Mouse (Mus musculus) neural tube, embryonic 11.5 days (tissue): ENCODE measurements around the gene Prkacb. TPM values are rescaled to one million over a fixed set of nuclear protein-coding genes. Genes with fewer than 3 reads are reported as not detected.

Experiments
- ATAC-seq: fragments of 200-750 bp; cut with Nextera tagmentation; 2 replicates; pipeline ENCODE4 v1.8.0; 2017; ENCODE audit warnings: moderate number of reproducible peaks, mild to moderate bottlenecking, moderate TSS enrichment, moderate library complexity; ENCODE audit not compliant: insufficient read depth, low FRiP score, low TSS enrichment
- DNase-seq: peaks from one replicate; pipeline ENCODE4 v3.0.0-alpha.2; 2015; ENCODE audit warnings: low spot score
- H3K27ac ChIP-seq: fragments of 300-500 bp; sonication (generic); 2 replicates; pipeline ENCODE4 v1.5.1; 2014; ENCODE audit warnings: low read depth, mild to moderate bottlenecking, low read length
- H3K27me3 ChIP-seq: fragments of 300-500 bp; sonication (generic); 2 replicates; pipeline ENCODE4 v1.6.1; 2014; ENCODE audit warnings: mild to moderate bottlenecking, low read length, mixed read lengths; ENCODE audit not compliant: control insufficient read depth, insufficient read depth
- H3K36me3 ChIP-seq: fragments of 300-500 bp; sonication (generic); 2 replicates; pipeline ENCODE4 v1.6.1; 2014; ENCODE audit warnings: mild to moderate bottlenecking, low read length, moderate library complexity, mixed read lengths; ENCODE audit not compliant: control insufficient read depth, insufficient read depth
- H3K4me1 ChIP-seq: fragments of 300-500 bp; sonication (generic); 2 replicates; pipeline ENCODE4 v1.6.1; 2014; ENCODE audit warnings: low read length, mixed read lengths; ENCODE audit not compliant: control insufficient read depth, insufficient read depth
- H3K4me2 ChIP-seq: fragments of 300-500 bp; sonication (generic); 2 replicates; pipeline ENCODE4 v1.6.1; 2014; ENCODE audit warnings: low read depth, mild to moderate bottlenecking, moderate library complexity
- H3K4me3 ChIP-seq: fragments of 300-500 bp; sonication (generic); 2 replicates; pipeline ENCODE4 v1.5.1; 2014; ENCODE audit warnings: low read depth, low read length
- H3K9ac ChIP-seq: fragments of 300-500 bp; sonication (generic); 2 replicates; pipeline ENCODE4 v1.6.1; 2014; ENCODE audit warnings: mild to moderate bottlenecking, low read length
- H3K9me3 ChIP-seq: fragments of 300-500 bp; sonication (generic); 2 replicates; pipeline ENCODE4 v1.6.1; 2016; ENCODE audit warnings: low read length; ENCODE audit not compliant: control insufficient read depth
- WGBS: fragments of 180-500 bp; shearing (Covaris S2); extraction: QIAGEN DNeasy Blood & Tissue Kit; methylation state at CpG from one replicate; pipeline ENCODE4 v1.1.7; 2014; 5-methylcytosine and 5-hydroxymethylcytosine counted together
- polyA plus RNA-seq: library from polyadenylated mRNA; unstranded; fragments of >200 nt; fragmentation: Nextera tagmentation; extraction: Ambion mirVana; gene quantifications from 2 replicates; pipeline ENCODE4 v1.2.1, GENCODE M21; 2014

Prkacb gene
- polyA plus RNA-seq, 1 experiment from 2014 or later, result 80.6 TPM

DNA sequence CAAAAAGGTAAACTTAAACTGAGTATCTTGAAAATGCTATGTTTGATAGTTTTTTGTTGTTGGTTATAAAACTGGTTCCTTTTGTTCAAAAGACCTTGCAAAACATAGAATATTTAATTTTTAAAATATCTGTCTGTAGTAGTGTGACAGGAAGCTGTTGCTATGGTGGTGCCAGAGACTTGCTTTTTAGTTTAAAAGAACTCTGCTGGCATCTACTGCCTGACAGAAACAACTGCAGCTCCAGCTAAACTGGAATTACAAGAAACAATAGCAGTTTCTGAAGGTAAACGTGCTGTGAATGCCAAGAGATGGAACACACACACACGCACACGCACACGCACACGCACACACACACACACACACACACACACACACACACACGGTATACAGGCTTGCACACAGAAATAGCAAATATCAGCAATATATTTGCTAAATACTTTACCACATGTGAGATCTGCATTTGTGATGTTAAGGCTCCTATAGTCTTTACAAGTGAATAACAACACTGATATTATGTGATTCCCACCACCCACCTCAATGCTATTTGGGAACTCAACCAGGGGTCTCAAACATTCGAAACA is 29.1 kb downstream of the Prkacb start:
- Histone ChIP-seq H3K4me2 (no peak overlapping the region), H3K36me3 (no peaks in the 10 kb centered on the region), H3K27me3 (no peaks in the 10 kb centered on the region), H3K9me3 (no peaks in the 10 kb centered on the region), H3K4me3 (no peak overlapping the region), H3K9ac (no peak overlapping the region), H3K27ac (no peak overlapping the region), H3K4me1 (peaks cover 3% of the 10 kb centered on the region; the same call in 1 of the 2 replicates)
- 86% methylated on average over 7 of the region's 7 CpGs for WGBS
- DNase-seq (no peak), ATAC-seq (no peak)

DNA sequence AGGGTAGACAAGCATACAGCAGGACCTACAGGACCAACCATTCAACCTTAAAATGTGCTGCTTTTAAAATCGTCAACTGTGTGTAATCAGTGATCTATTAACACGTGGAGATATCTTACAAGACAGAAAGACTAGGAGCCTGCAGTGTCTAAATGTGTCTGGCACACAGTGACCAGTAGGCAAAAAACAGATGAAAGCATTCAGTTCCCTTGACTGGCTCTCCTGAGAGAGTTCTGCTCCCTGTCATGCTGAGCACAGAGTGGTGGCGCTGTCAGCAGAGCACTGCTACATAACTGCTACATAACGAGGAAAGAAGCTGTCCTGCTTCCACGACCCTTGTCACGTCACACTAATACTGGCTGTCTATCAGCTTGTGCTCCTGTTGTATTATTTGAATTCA is 30.2 kb downstream of the Prkacb start:
- WGBS, result 37% methylated on average over 6 of the region's 6 CpGs
- no peaks in the 10 kb centered on the region for H3K9me3 ChIP-seq

DNA sequence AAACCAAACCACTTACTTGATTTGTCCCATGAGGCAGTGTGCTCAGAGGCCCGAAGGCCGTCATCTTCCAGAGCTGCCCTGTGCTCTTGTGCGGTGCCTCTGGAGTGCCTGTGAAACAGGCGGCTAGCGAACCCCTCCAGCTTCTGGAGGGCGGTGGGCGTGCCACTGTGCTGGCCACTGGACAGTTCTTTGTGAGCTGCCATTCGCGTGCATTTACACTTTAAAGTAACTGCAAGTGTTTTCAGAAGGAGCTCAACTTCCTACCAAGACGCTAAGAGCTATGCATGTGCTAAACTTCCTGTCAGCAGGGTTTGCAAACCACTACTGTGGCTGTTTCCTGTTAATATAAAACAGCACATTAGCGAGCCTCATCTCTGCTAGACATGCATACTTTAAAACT is 31.7 kb downstream of the Prkacb start:
- no peak overlapping the region for H3K9ac ChIP-seq
- H3K4me1 ChIP-seq, result peaks cover 3% of the 10 kb centered on the region; the same call in 1 of the 2 replicates
- DNase-seq, result no peak
- H3K36me3 ChIP-seq, result no peaks in the 10 kb centered on the region
- ATAC-seq, result no peak
- no peak overlapping the region for H3K4me2 ChIP-seq
- WGBS, result 18% methylated on average over 11 of the region's 11 CpGs
- no peaks in the 10 kb centered on the region for H3K27me3 ChIP-seq
- no peak overlapping the region for H3K4me3 ChIP-seq
- H3K27ac ChIP-seq, result no peak overlapping the region
- no peaks in the 10 kb centered on the region for H3K9me3 ChIP-seq

More for the DNA sequence above, 30.2 kb downstream of the Prkacb start:
- no peak for DNase-seq
- no peak overlapping the region for H3K9ac ChIP-seq
- no peak; the same call in 1 of the 2 replicates for ATAC-seq
- H3K36me3 ChIP-seq, result no peaks in the 10 kb centered on the region
- peaks cover 3% of the 10 kb centered on the region; the same call in 1 of the 2 replicates for H3K4me1 ChIP-seq
- no peak overlapping the region for H3K4me3 ChIP-seq
- H3K27ac ChIP-seq, result no peak overlapping the region
- no peak overlapping the region for H3K4me2 ChIP-seq
- H3K27me3 ChIP-seq, result no peaks in the 10 kb centered on the region

DNA sequence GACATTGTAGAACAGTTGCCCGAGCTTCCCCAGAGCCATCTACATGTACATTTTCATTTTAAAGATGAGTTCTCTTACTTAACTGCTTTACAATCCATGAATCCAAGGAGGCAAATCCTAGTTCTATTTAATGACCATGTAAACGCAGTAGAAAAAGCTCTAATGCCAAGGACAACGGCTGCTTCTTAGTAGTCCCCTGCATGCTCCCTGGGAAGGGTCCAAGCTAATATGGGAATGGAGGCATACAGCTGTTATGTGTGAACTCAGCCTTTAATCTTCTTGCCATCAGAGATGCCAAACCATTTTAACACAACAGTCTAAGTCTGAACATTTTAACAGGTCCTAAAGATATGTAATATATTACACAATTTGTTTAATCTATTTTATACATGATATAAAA is 32.5 kb downstream of the Prkacb start:
- WGBS, result 83% methylated on average over 3 of the region's 3 CpGs
- H3K36me3 ChIP-seq, result no peaks in the 10 kb centered on the region
- DNase-seq, result no peak
- no peak overlapping the region for H3K9ac ChIP-seq
- H3K9me3 ChIP-seq, result no peaks in the 10 kb centered on the region
- H3K4me2 ChIP-seq, result no peak overlapping the region
- H3K27ac ChIP-seq, result no peak overlapping the region
- H3K27me3 ChIP-seq, result no peaks in the 10 kb centered on the region
- H3K4me3 ChIP-seq, result no peak overlapping the region
- no peak for ATAC-seq
- H3K4me1 ChIP-seq, result peaks cover 3% of the 10 kb centered on the region; the same call in 1 of the 2 replicates

DNA sequence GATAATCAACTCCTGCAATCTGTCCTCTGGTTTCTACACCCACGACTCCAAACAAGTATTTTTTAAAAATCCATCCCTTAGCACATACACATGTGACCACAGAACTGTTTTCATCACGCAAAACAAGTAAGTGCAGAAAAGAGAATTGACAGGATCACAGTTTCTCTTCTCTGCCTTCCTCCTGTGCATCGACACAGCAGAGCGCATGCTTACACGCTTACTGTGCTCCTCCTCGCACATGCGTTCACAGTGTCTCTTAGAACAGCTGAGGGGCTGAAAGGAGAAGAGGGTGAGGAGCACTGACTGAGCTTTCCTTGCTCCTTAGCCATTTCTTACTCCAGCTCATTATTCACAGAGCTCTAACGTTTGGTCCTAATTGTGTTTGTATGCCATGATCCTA is 33.9 kb downstream of the Prkacb start:
- Histone ChIP-seq H3K27ac (no peak overlapping the region), H3K4me1 (peaks cover 3% of the 10 kb centered on the region; the same call in 1 of the 2 replicates), H3K36me3 (no peaks in the 10 kb centered on the region), H3K27me3 (no peaks in the 10 kb centered on the region), H3K4me3 (no peak overlapping the region), H3K9ac (no peak overlapping the region), H3K9me3 (no peaks in the 10 kb centered on the region), H3K4me2 (no peak overlapping the region)
- DNase-seq (no peak), ATAC-seq (no peak)
- WGBS, result 84% methylated on average over 8 of the region's 8 CpGs

DNA sequence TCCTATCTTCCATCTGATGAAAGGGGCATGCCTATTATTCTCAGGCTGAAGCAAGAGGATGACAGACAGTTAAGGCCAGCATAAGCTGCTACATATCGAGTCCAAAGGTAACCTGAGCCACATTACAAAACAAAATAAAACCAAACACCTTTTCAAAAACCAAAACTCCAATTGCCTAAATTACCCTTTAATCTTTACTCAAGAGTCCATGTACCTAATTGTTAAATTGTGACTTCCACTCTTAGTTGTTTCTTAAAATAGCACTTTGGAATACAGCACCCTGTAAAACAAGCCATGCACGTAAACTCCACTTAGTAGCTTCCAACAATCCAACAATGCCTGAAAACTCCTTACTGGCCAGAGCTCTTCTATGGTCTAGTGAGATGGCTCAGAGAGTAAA is 34.3 kb downstream of the Prkacb start:
- Histone ChIP-seq H3K4me2 (no peak overlapping the region), H3K27ac (no peak overlapping the region), H3K36me3 (no peaks in the 10 kb centered on the region), H3K9ac (no peak overlapping the region), H3K27me3 (no peaks in the 10 kb centered on the region), H3K4me3 (no peak overlapping the region), H3K4me1 (peaks cover 3% of the 10 kb centered on the region; the same call in 1 of the 2 replicates), H3K9me3 (no peaks in the 10 kb centered on the region)
- WGBS, result 73% methylated on average over 2 of the region's 2 CpGs
- DNase-seq (no peak), ATAC-seq (no peak)

DNA sequence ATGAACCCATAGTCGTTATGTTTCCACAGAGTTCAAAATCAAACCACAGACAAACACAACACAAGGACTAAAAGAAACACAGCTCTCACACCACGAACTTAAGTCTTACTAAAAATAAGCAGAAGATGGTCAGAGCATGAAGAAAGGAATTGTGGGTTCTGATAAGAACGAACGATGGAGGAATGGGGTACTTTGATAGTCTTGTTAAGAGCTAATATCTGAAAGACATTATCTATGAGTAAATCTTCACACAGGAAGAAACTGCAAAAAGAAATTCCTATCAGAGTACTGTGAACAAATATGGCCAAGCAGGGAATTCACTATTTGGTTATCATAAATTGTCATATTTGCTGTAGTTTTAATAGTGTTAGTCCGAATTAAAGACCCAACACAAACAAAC is 36.1 kb downstream of the Prkacb start:
- H3K9me3 ChIP-seq, result no peaks in the 10 kb centered on the region

DNA sequence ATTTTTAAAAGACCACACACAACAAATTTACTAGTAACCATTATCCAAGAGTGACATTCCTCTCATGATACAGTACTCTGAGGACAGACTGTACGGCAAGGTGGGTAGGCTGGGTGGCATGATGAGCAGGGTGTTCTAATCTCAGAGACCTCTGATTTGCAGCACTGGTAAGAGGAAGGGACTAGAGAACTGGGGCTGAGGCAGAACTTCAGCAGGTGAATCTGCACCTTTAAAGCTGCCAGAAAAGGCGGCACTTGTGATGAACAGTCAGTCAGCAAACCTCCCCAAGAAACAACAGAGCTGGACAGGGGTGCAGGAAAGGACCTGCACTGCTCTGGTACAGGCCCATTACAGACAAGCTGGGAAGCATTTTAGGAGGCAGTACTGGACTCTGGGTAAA is 41.9 kb downstream of the Prkacb start:
- Histone ChIP-seq H3K4me1 (peaks cover 5% of the 10 kb centered on the region; the same call in 1 of the 2 replicates), H3K4me3 (no peak overlapping the region), H3K27ac (no peak overlapping the region), H3K27me3 (no peaks in the 10 kb centered on the region), H3K9ac (no peak overlapping the region), H3K36me3 (no peaks in the 10 kb centered on the region), H3K9me3 (no peaks in the 10 kb centered on the region), H3K4me2 (no peak overlapping the region)
- WGBS, result 75% methylated on average over 2 of the region's 2 CpGs
- DNase-seq, result no peak
- no peak for ATAC-seq

More for the DNA sequence above, 36.1 kb downstream of the Prkacb start:
- Histone ChIP-seq H3K4me1 (peaks cover 3% of the 10 kb centered on the region; the same call in 1 of the 2 replicates), H3K4me3 (no peak overlapping the region), H3K4me2 (no peak overlapping the region), H3K27ac (no peak overlapping the region), H3K27me3 (no peaks in the 10 kb centered on the region), H3K36me3 (no peaks in the 10 kb centered on the region), H3K9ac (no peak overlapping the region)
- 89% methylated on average over 5 of the region's 5 CpGs for WGBS
- ATAC-seq (no peak), DNase-seq (no peak)

DNA sequence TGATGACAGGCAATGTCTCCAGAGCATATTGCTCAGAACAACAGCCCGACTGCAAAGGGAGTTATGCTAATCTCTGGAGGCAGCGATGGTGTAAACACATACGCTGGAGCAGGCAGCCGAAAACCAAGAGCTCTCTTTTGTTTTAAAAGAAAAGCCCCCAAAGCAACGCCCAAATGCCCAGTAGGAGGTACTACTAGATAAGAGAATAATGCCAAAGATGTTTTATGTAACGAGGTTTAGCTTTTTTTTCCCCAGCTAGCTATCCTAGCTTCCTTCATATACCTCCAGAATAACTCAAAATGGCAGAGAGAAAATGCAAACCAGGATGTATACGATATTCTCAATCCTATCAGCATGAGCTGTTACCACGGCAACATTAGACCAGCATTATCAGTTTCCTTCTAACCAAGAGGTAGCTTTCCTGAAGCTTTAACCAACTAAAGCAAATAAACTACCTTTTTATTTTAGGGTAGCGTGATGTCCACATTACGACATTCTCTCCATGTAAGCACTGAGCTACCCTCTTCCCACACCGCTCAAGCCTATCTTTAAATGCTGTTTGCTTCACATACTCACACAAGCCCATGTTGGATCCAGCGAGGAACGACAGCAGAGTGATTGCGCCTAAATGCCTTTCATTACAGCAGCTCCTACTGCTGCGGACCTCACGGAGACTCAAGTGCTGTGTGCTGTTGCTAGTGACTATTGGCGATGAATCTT is 42.7 kb downstream of the Prkacb start:
- no peaks in the 10 kb centered on the region for H3K9me3 ChIP-seq
- peak overlapping the region; percentile 12 for H3K4me2 ChIP-seq
- ATAC-seq (peak; percentile 76), DNase-seq (peak; percentile 46)
- peak overlapping the region; percentile 61 for H3K27ac ChIP-seq
- WGBS, result 25% methylated on average over 17 of the region's 17 CpGs
- no peaks in the 10 kb centered on the region for H3K27me3 ChIP-seq
- no peak overlapping the region for H3K4me3 ChIP-seq
- no peaks in the 10 kb centered on the region for H3K36me3 ChIP-seq
- H3K9ac ChIP-seq, result no peak overlapping the region
- H3K4me1 ChIP-seq, result peaks cover 5% of the 10 kb centered on the region; the same call in 1 of the 2 replicates
